Mouse (Mus musculus): ENCODE measurements at regions not wholly inside any gene's neighbourhood (a gene's known extent, or its start where the extent isn't known, plus 50 kb on each side); places are given as distances from the start of the nearest gene placed in this dataset.

- TF ChIP-seq GATA1 (IDR thresholded peaks at IDR 0.05; ENCODE audit: borderline replicate concordance, low read length) (no peak), FLI1 (IDR thresholded peaks at IDR 0.05; ENCODE audit: low read length) (no peak)
Observed at GRCm38 (mm10) chr13:54298851-54299250, 72.3 kb upstream of the Cplx2 start.

Data from megakaryocyte, embryonic 14.5 days (primary cell).